Mouse (Mus musculus): ENCODE data around the gene Xylt2. TPM values are rescaled to one million over a fixed set of nuclear protein-coding genes. Genes with fewer than 3 reads are reported as not detected.

Gene Xylt2
- polyA plus RNA-seq, 1 experiment from 2014 or later = 16.4 TPM

DNA sequence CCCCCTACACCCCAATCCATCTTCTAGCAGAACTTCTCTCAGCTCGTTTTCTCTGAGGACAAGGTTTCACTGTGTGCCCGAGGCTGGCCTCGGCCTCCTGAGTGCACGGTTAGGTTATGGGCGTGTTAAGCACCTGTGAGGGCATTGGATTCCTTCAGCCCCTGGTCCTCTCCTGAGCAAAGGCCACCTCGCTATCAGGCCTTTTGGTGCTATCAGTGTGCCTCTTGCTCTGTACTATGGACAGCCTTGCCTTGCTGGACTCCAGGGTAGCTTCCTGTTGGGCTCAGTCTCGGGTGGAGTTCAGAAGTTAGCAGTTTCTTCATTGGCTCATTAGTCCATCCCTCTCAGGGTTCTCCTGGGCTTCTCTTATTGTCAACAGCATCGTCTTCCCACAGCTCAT, 44.3 kb downstream of the Xylt2 start:
- Histone ChIP-seq H3K9me3 (replicated peaks) (no peaks in the 10 kb centered on the region), H3K4me3 (no peak overlapping the region), H3K4me2 (no peak overlapping the region), H3K36me3 (peaks cover 66% of the 10 kb centered on the region), H3K27ac (ENCODE audit: poor library complexity, severe bottlenecking) (no peak overlapping the region), H3K27me3 (replicated peaks) (no peaks in the 10 kb centered on the region), H3K4me1 (replicated peaks) (peaks cover 10% of the 10 kb centered on the region), H3K9ac (no peak overlapping the region)
- whole genome bisulfite sequencing = 89% methylated on average over 8 of the region's 8 CpGs
- no peak for ATAC-seq (ENCODE audit: insufficient number of reproducible peaks, low FRiP score)

- Histone ChIP-seq H3K4me1 (replicated peaks) (peaks cover 10% of the 10 kb centered on the region), H3K9ac (no peak overlapping the region), H3K36me3 (peaks cover 56% of the 10 kb centered on the region), H3K4me2 (no peak overlapping the region), H3K27ac (ENCODE audit: poor library complexity, severe bottlenecking) (no peak overlapping the region), H3K9me3 (replicated peaks) (no peaks in the 10 kb centered on the region), H3K27me3 (replicated peaks) (no peaks in the 10 kb centered on the region), H3K4me3 (no peak overlapping the region)
- ATAC-seq (ENCODE audit: insufficient number of reproducible peaks, low FRiP score) = no peak
- WGBS = 92% methylated on average over 5 of the region's 5 CpGs
Observed at GRCm38 (mm10) chr11:94631969-94632368, 45.3 kb downstream of the Xylt2 start.

DNA sequence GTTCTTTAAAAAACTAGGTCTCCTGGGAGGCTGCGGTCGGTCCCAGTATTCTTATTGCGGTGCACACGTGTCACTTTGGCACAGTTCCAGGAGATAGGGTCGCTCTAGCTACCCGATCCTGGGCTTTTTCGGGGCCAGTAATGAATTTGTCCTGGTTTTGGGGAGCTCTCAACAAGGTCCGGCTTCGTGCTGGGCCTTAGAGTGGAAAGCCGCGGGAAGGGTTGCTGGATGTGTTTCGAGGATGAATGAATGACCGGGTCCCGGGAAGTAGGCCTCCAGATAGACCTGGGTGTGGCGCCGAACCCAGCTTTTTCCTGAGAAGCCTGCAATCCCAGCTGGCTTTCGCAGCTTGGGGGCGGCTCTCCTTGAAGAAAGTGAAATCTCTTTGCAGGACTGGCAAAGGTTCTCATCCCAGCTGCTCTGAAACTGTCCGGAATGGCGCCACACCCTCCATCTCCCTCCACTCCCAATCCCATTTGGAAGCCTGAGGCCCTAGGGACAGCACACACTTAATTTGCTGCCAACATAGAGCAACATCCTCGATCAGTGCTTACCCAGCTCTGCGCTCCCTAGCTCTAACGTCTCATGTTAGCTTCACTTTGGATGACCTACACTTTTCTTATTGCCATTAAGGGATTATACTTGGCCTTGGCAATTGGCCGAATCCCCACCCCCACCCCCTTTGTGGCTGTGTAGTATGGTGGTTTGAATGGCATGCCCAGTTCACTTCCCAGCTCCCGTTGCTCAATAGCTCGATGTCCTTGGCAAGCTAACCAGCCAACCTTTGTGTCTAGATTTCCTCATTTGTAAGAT, 46.9 kb downstream of the Xylt2 start:
- peaks cover 40% of the 10 kb centered on the region for H3K36me3 ChIP-seq
- ATAC-seq (ENCODE audit: insufficient number of reproducible peaks, low FRiP score) = peak; percentile 56; the same call in 1 of the 2 replicates
- no peaks in the 10 kb centered on the region for H3K27me3 ChIP-seq (replicated peaks)

GRCm38 (mm10) chr11:94629884-94630198, 47.5 kb downstream of the Xylt2 start:
- Histone ChIP-seq H3K27ac (ENCODE audit: poor library complexity, severe bottlenecking) (peak overlapping the region; percentile 57), H3K9me3 (replicated peaks) (no peaks in the 10 kb centered on the region), H3K4me3 (peak overlapping the region; percentile 91), H3K4me1 (replicated peaks) (peaks cover 10% of the 10 kb centered on the region), H3K9ac (peak overlapping the region; percentile 90), H3K27me3 (replicated peaks) (no peaks in the 10 kb centered on the region), H3K36me3 (peaks cover 35% of the 10 kb centered on the region), H3K4me2 (peak overlapping the region; percentile 84)
- WGBS = under 1% methylated on average over 28 of the region's 28 CpGs
- peak; percentile 77 for ATAC-seq (ENCODE audit: insufficient number of reproducible peaks, low FRiP score)

More for the DNA sequence above, 46.9 kb downstream of the Xylt2 start:
- H3K9ac ChIP-seq = peak overlapping the region; percentile 90
- H3K4me1 ChIP-seq (replicated peaks) = peaks cover 10% of the 10 kb centered on the region
- peak overlapping the region; percentile 84 for H3K4me2 ChIP-seq
- peak overlapping the region; percentile 57; the same call in 1 of the 2 replicates for H3K27ac ChIP-seq (ENCODE audit: poor library complexity, severe bottlenecking)
- peak overlapping the region; percentile 91 for H3K4me3 ChIP-seq
- no peaks in the 10 kb centered on the region for H3K9me3 ChIP-seq (replicated peaks)
- 10% methylated on average over 26 of the region's 26 CpGs for WGBS

- peak within 1 kb of the TSS; percentile 84 for H3K4me2 ChIP-seq
- peak within 1 kb of the TSS; percentile 57 for H3K27ac ChIP-seq (ENCODE audit: poor library complexity, severe bottlenecking)
- H3K9me3 ChIP-seq (replicated peaks) = no peaks in the 10 kb centered on the region
- H3K4me1 ChIP-seq (replicated peaks) = peaks cover 10% of the 10 kb centered on the region
- peak; percentile 98 for ATAC-seq (ENCODE audit: insufficient number of reproducible peaks, low FRiP score)
- peak within 1 kb of the TSS; percentile 90 for H3K9ac ChIP-seq
- 4% methylated on average over 38 of the region's 41 CpGs for WGBS
- peaks cover 30% of the 10 kb centered on the region for H3K36me3 ChIP-seq
- peak within 1 kb of the TSS; percentile 91 for H3K4me3 ChIP-seq
- H3K27me3 ChIP-seq (replicated peaks) = no peaks in the 10 kb centered on the region
Observed at GRCm38 (mm10) chr11:94629199-94629883, 48.0 kb downstream of the Xylt2 start, which contains the start of gene Lrrc59. Gene Lrrc59, plus strand, starts transcription at chr11:94629767.

DNA sequence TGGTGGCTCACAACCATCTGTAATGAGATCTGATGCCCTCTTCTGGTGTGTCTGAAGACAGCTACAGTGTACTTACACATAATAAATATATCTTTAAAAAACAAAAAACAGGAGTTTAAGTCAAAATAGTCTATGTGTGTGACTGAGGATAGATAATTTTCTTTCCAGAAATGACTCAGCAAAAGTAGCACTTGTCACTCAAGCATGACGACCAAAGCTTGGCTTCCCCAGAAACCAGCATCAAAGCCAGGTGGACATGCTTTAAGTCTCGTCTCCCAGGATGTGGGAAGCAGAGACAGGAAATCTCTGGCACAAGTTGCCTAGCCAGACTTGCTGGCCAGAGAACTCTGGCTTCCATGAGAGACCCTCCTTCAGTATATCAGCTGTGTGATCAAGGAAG, 55.2 kb downstream of the Xylt2 start:
- no peak overlapping the region for H3K9ac ChIP-seq
- no peaks in the 10 kb centered on the region for H3K4me1 ChIP-seq (replicated peaks)
- H3K4me3 ChIP-seq = no peak overlapping the region
- no peaks in the 10 kb centered on the region for H3K27me3 ChIP-seq (replicated peaks)
- H3K27ac ChIP-seq (ENCODE audit: poor library complexity, severe bottlenecking) = no peak overlapping the region
- no peak overlapping the region for H3K4me2 ChIP-seq
- WGBS = 64% methylated on average over 2 of the region's 2 CpGs
- no peak for ATAC-seq (ENCODE audit: insufficient number of reproducible peaks, low FRiP score)
- H3K36me3 ChIP-seq = no peaks in the 10 kb centered on the region
- H3K9me3 ChIP-seq (replicated peaks) = 0 out of 2 replicates have a peak, but pooled peaks cover 2% of the 10 kb centered on the region

- ATAC-seq (ENCODE audit: insufficient number of reproducible peaks, low FRiP score) = no peak
- H3K9me3 ChIP-seq (replicated peaks) = 0 out of 2 replicates have a peak, but pooled peaks cover 4% of the 10 kb centered on the region
- no peak overlapping the region for H3K4me3 ChIP-seq
- no peak overlapping the region for H3K27ac ChIP-seq (ENCODE audit: poor library complexity, severe bottlenecking)
- no peak overlapping the region for H3K9ac ChIP-seq
- H3K4me1 ChIP-seq (replicated peaks) = no peaks in the 10 kb centered on the region
- H3K36me3 ChIP-seq = no peaks in the 10 kb centered on the region
- no peak overlapping the region for H3K4me2 ChIP-seq
- 0 out of 2 replicates have a peak, but pooled peaks cover 3% of the 10 kb centered on the region for H3K27me3 ChIP-seq (replicated peaks)
Observed at GRCm38 (mm10) chr11:94621458-94621852, 55.9 kb downstream of the Xylt2 start.

GRCm38 (mm10) chr11:94620766-94621457, 56.4 kb downstream of the Xylt2 start:
- H3K27ac ChIP-seq (ENCODE audit: poor library complexity, severe bottlenecking) = no peak overlapping the region
- WGBS = 59% methylated on average over 6 of the region's 6 CpGs
- H3K36me3 ChIP-seq = no peaks in the 10 kb centered on the region
- no peak overlapping the region for H3K9ac ChIP-seq
- ATAC-seq (ENCODE audit: insufficient number of reproducible peaks, low FRiP score) = no peak
- H3K27me3 ChIP-seq (replicated peaks) = 0 out of 2 replicates have a peak, but pooled peaks cover 8% of the 10 kb centered on the region
- no peak overlapping the region for H3K4me2 ChIP-seq
- H3K4me1 ChIP-seq (replicated peaks) = no peaks in the 10 kb centered on the region
- no peak overlapping the region for H3K4me3 ChIP-seq
- 0 out of 2 replicates have a peak, but pooled peaks cover 4% of the 10 kb centered on the region for H3K9me3 ChIP-seq (replicated peaks)

DNA sequence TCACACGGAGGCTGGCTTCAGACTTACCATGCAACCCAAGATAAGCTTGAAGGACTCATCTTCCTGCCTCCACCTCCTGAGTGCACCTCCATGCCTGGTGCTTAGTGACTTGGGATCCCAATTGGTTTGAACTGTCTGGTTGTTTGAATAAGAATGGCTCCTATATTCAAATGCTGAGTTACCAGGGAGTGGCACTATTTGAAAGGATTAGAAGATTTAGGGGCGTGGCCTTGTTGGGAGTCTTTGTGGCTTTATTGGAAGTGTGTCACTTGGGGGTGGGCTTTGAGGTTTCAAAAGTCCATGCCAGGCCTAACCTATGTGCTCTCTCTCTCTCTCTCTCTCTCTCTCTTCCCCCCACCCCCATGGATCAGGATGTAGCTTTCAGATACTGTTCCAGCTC, 59.7 kb downstream of the Xylt2 start:
- Histone ChIP-seq H3K4me3 (no peak overlapping the region), H3K27me3 (replicated peaks) (0 out of 2 replicates have a peak, but pooled peaks cover 16% of the 10 kb centered on the region), H3K9ac (no peak overlapping the region), H3K36me3 (no peaks in the 10 kb centered on the region), H3K27ac (ENCODE audit: poor library complexity, severe bottlenecking) (no peak overlapping the region), H3K4me2 (no peak overlapping the region), H3K4me1 (replicated peaks) (no peaks in the 10 kb centered on the region), H3K9me3 (replicated peaks) (0 out of 2 replicates have a peak, but pooled peaks cover 4% of the 10 kb centered on the region)
- 80% methylated on average over 2 of the region's 2 CpGs for WGBS
- ATAC-seq (ENCODE audit: insufficient number of reproducible peaks, low FRiP score) = no peak

DNA sequence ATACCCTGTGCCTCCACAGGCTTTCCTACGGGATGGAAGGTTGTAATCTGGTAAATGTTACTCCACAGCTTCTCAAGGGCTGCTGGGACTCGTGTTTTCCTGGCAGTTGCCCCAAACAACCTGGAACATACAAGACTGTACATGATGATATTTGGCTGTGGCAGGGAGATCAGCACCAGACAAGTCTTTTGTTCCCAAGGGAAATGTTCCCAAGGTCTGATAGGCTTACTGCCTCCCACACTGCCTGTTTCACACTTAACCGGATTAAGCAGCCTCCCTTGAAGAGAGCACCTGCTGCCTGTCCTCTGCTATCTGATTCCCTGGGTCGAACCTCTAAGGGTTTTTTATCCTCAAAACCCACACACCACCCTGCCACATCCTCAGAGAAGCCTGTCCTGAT, 61.8 kb downstream of the Xylt2 start:
- Histone ChIP-seq H3K27ac (ENCODE audit: poor library complexity, severe bottlenecking) (no peak overlapping the region), H3K36me3 (no peaks in the 10 kb centered on the region), H3K4me3 (no peak overlapping the region), H3K4me1 (replicated peaks) (no peaks in the 10 kb centered on the region), H3K9me3 (replicated peaks) (0 out of 2 replicates have a peak, but pooled peaks cover 4% of the 10 kb centered on the region), H3K9ac (no peak overlapping the region), H3K27me3 (replicated peaks) (0 out of 2 replicates have a peak, but pooled peaks cover 16% of the 10 kb centered on the region), H3K4me2 (no peak overlapping the region)
- no peak for ATAC-seq (ENCODE audit: insufficient number of reproducible peaks, low FRiP score)
- 19% methylated on average over 4 of the region's 4 CpGs for WGBS

DNA sequence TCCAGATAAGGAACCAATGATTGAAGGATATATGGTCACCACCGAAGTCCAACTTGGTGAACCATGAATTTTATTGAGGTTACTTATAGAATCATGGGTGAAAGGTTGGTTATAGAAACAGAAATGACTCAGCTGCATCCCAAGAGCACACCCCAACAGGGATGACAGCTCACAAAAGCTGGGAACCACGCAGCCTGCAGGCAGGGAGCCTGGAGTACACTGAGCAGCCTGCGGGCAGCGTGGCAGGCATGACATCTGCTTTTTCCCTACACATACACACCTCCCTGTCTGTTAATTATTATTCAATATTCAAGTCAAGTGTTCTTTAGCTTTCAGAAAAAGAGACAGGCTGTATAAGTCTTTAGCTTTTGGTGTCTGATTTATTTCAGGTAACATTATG, 62.7 kb downstream of the Xylt2 start:
- H3K4me3 ChIP-seq = no peak overlapping the region
- H3K9ac ChIP-seq = no peak overlapping the region
- 0 out of 2 replicates have a peak, but pooled peaks cover 16% of the 10 kb centered on the region for H3K27me3 ChIP-seq (replicated peaks)
- no peaks in the 10 kb centered on the region for H3K36me3 ChIP-seq
- WGBS = 86% methylated on average over 4 of the region's 4 CpGs
- H3K4me2 ChIP-seq = no peak overlapping the region
- no peak for ATAC-seq (ENCODE audit: insufficient number of reproducible peaks, low FRiP score)
- H3K4me1 ChIP-seq (replicated peaks) = no peaks in the 10 kb centered on the region
- H3K9me3 ChIP-seq (replicated peaks) = 0 out of 2 replicates have a peak, but pooled peaks cover 4% of the 10 kb centered on the region
- no peak overlapping the region for H3K27ac ChIP-seq (ENCODE audit: poor library complexity, severe bottlenecking)
